Mouse (Mus musculus): ENCODE measurements around the gene Fignl1.
A peak's percentile ranks its signal among the peaks of the same experiment; 100 is the strongest.

Gene Fignl1

DNA sequence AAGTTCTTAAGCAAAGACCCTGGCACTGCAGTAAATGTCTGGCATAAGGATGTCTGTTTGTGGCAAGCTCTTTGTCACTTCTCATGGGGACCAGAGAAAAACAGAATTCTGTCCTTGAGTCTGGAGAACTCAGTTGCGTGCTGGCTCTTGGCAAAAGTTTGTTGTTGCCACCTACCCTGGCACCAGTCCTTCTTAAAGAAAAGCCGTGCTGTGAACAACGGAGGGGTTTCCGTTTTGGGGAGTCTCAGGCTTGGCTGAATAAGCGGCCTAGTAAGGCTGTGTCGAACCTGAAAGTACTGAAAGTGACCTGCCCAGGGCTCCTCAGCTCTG lies 24.0 kb upstream of the Fignl1 start:
- DNase-seq (ENCODE audit: low read depth, low spot score) = no peak

DNA sequence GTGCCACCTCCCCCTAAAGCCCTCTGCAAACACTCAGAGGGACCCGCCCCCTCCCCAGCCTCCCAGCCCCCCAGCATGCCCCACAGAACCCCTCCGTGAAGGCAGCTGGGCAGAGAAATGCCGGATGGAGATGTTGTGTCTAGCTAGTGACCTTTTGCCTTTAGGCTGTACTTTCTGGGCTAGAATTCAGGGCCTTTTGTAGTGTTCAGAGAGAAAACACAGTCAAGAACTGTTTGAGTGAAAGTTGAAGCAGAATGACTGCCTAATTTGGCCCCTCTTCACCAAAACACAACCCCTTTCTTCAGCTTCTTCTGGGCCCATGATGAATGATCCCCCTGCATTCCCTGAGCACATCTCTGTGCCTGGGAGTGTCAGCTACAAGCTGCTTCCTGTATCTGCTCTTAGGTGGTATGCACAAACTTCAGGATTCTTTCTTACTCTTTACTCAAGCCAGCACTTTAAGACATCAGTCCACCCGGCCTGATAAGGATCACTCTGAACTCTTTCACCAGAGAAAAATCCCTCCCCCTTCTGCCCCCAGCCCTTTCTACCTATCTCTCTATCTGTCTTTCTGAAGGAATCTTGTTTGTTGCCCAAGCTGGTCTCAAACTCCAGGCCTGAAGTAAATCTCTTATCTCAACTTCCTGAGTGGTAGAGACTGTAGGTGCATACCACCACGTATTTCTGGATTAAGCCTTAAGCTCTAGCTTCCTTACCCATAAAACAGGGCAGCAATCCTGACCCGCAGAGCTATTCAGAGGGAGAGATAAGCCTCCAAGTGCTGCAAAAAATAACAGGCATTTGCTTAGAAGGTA lies 23.4 kb upstream of the Fignl1 start:
- DNase-seq (ENCODE audit: low read depth, low spot score) = no peak

DNA sequence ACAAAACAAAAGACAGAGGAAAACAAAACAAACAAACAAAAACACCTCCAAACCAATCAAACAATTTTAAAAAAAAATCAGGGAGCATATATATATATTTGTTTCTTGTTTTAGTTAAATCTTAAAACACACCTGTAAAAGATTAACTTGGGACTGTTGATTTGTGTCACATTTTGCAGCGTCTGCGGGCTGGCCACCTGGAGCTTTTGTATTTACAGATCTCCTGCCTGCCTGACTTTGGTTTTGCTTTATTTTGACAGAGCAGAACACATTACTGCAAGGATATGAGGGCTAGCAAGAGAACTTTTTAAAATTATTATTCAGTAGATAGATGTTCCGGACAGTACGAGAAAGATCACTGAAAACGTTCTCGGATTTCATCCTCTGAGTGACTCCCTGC lies 22.8 kb upstream of the Fignl1 start:
- no peak for DNase-seq (ENCODE audit: low read depth, low spot score)

DNA sequence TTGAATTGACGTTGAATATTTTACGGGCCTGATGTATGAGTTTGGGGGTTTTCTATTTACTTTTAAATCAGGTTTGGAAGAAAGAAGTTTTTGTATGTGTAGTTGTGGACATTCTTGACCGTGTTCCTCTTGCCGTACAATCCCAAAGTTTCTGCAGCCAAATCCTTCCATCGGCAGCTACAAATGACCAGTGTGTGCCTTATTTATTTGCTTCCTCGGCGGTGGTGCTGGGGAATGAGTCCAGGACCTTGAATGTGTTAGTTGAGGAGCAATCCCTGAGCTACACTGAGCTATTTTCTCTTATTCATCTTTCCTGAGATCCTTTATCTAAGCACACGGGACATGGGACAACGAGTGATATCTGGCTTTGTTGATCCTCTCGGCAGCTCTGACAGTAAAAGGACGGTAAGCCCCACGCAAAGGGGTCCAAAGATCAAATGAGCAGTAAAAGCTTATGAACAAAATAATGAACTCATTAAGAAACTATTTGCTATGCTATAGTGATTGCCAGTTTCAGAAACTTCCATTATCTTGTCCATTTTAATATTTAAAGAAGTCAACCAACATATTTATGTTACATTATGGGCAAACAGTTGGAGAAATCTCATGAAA lies 22.2 kb upstream of the Fignl1 start:
- no peak for DNase-seq (ENCODE audit: low read depth, low spot score)

DNA sequence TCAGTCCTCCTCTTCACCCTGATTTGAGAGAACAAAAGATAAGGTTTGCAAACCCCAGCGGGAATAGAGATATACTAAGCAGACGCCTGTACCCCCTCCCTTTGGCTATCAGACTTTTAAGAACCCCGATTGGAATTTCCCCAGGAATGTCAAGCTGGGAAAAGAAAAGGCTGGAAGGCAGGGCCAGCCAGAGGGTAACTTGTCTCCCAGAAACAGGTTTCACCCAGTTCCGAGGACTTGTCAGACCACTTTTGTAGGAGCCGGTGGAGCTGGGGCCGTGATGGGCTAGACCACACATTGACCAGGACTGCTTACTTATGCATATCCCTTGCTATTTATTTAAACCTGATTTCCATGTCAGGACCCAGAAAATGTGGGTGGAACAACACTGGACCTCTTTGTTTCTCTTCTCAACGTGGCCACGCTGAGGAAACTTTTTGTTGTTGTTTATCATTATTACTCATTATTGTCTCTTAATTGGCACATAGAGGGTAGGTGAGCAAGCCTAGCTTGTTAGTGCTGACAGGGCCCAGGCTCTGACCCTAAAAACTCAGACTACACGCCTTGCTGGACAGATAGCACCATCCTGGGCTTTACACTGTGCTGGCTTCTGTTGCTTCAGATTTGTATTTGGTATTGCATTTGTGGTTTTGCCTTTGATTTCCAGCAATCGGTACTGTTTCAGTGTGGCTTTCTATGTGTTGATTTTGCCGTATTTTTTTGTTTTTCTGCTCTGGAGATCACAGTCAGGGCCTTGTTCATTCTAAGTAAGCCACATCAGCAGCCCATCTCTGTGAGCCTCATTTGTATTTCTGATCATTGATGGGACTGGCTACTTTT lies 20.6 kb upstream of the Fignl1 start:
- DNase-seq (ENCODE audit: low read depth, low spot score) = no peak

DNA sequence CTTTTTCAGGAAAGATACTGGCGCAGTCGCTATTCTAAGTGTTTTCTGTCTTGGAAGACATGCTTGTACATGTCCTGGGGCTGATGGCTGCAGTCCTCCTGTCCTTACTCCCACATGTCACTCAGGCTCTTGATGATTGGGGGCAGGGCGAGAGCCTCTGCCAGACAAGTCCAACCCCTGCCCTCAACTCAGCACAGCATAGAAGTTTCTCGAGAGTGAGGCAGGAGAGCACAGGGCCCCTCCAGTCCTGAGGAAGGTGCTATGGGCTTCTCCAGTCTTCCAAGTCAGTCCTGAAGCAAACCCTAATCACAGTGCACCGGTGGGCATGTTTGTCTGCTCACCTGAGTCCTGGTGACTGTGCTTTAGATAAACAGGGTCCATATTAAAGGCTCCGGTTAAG lies 20.0 kb upstream of the Fignl1 start:
- DNase-seq (ENCODE audit: low read depth, low spot score) = no peak

DNA sequence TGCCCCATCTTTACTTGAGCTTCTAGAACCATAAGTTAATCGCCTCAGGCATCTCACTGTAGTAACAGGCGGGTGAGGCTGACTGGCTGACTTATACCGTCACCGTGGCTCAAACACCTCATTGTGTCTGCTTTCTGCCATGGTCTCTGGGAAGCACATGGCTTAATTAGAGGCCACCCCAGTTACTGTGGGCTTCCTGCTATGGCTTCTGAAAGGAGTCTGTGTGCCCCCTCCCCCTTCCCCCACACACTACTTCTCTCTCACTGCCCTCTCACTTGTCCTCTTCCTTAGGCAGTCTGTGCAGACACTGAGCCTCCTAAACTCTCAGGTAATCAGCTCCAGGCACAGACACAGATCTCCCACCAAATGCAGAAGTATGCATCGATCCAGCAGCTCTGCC lies 19.5 kb upstream of the Fignl1 start:
- DNase-seq (ENCODE audit: low read depth, low spot score) = no peak

DNA sequence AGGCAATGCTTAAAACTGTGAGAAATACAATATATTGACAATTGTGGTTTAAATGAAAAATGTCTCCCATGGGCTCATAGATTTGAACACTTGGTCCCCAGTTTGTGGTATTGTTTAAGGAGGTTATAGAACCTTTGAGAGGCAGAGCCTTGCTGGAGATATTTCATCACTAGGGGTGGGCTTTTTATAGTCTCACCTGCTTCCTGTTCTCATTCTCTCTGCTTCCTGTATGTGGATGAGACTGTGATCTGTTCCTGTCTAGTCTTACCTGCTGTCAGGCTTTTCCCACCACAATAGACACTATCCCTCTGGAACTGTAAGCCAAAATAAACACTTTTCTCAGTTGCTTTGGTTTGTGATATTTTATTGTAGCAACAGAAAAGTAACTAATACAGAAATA lies 17.7 kb upstream of the Fignl1 start:
- no peak for DNase-seq (ENCODE audit: low read depth, low spot score)

DNA sequence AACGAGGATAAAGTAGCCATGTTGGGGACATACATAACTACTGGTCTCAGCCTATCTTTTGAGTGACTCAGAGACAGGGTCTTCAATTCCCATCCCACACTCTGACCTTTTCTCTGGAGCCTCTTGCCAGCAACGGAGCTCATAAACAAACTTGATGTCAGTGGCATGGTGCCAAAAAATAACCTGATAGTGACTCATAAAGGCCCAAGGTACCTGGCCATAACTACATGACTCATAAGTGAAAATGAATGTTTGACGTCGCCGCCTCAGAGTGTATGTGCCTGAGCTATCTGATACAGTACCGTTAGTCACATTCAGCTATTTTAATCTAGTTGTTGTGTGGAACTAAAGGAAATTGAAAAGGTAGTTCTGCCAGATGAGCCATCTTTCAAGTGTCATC lies 16.9 kb upstream of the Fignl1 start:
- no peak for DNase-seq (ENCODE audit: low read depth, low spot score)

DNA sequence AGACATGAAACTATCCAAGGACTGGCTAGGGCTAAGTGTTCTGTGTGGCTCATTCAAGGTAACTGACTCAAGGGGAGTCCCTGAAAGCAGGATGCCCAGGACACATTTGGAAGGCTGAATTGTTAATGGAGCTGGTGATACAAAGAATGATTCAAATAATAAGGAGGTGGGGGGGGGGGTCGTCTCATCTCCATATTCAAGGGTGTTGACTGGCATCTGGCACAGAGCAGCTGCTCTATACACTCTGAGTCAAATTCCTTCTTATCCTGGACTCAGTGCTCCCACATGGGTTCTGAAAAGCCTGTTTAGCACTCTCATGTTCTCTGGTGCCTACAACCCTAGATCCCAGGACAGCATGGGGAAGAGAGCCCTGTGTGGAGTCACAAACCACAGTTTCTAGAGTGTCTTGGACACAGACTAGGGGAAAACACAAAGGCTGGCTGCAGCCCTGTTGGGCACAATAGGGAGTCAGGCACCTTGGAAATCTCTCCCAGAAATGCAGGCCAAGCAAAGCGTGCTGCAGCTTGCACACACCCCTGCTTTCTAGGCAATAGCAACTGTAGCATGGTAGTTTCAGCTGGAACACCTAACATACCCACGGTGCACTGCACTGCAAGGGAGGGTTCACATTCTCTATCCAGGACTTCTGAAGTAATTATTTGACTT lies 16.3 kb upstream of the Fignl1 start:
- no peak for DNase-seq (ENCODE audit: low read depth, low spot score)

DNA sequence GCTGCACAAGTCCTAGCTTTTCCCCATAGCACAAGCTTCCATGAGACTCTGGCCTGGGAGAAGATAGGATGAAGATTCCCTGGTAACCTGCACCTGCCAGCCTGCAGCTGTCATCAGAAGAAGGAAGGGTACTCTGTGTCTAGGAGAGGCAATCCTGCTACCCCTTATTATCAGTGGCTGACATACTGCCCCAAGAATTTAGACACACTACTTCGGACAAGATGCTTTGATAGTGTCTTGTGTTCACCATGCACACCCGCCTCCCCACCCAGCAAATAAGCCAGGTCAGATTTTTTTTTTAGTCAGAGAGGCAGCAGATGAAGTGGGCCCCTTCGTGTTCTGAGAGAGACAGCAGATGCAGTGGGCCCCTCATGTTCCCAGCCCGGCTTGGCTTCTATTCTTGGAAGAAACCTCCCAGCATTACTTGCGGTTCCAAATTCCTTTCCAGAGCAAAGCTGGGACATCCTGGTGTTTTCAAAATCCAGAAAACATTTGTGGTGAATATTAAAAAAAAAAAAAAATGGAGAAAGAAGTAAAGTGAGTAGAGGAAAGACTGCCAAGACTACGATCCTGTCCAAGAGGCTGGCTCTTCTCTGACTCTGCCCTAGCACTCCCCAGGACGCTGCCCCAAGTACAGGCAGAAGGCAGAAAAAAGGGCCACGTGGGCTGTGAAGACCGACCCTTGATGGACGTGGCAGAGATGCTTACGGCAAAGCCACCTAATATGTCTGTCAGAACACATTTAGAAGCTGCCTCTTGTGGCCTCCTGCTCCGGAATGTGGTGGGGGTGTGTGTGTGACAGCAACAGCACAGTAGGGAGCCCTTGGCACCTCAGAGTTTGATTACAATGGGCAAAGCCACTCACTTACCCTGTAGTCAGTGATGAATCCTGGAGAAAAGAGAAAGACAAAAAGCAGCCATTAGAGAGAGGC lies 15.5 kb upstream of the Fignl1 start:
- DNase-seq (ENCODE audit: low read depth, low spot score) = no peak

DNA sequence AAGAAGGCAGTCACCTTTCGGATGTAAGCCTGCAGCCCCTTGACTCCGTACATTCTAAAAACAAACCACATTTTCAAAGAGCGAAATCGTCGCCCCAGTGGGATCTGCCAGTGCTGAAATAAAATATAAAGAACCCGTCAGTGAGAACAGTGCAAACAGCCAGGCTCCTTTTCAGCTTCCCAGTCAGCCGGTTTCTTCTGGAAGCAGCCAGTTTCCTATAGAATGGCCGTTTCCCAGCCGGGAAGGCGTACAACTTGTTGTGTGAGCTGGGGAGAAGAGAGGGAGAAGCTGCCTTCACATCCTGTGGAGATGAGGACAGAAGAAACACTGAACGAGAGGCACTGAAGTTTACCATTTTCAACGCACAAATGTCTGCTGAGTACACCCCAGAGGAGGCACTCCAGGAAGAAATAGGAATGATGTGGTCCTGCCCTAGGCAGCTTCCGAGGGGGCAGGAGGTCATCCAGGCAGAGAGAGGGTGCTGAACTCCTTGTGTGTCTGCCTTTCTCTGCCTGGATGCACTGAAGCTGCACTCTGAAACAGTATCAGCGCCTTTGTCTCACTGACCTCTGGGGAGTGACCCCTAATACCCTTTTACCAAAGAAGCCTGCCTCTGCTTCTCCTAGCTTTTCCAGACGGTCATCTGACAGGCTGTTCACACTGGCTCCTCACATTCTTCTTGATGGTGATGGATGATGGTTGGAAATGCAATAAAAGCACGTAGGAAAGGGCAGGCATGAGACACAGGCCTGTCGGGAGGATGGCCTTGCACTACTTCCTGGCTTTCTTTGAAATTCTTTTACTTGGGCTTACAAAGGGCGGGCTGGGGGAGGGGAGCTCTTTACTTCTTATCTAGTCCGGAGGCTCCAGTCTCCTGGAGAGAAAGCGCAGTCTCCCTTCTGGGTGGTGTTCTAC lies 13.7 kb upstream of the Fignl1 start:
- DNase-seq (ENCODE audit: low read depth, low spot score) = no peak

DNA sequence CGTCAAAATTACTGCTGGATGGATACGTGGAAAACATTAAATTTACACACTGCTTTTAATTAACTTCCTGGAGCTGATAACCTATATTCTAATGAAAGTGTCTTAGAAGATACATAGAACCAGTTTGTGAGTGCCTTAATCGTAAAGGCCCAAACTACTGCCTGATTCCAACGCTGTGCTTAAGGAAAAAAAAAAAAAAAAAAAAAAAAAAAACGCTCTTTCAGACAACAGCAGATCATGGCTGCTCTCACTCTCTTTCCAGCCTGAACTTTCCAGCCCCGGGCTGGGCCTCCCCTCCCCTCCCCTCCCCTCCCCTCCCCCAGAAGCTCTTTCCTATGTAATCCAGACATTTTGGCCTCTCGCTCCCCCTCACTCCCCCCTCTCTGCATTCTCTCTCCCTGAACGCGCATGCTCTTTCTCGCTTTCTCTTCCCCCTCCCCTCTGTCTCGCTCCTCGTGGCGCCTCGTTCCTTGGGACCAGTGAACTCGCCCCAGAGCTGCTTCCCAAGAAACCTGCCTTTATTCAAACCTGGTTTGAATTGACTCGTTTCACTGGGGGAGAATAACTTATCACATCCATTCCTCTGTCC lies 12.7 kb upstream of the Fignl1 start:
- peak; percentile 70 for DNase-seq (ENCODE audit: low read depth, low spot score)

DNA sequence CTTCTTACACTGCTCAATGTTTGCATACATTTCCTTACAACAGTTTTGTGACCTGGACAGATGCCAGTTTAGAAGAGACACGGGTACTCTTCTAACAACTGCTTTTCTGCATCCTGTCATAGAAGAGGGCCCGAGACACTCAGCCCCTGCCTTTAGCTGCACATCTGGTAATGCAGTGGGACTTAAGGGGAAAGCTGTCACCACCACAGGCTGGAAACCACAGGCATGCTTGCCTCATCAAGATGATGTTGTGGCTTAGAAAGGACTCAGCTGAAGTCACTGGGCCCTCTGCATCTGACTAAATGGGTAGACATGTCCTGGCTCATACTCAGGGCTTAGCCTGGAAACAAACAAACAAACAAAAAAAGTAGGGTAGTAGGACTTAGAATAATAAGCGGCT lies 12.0 kb upstream of the Fignl1 start:
- DNase-seq (ENCODE audit: low read depth, low spot score) = no peak

DNA sequence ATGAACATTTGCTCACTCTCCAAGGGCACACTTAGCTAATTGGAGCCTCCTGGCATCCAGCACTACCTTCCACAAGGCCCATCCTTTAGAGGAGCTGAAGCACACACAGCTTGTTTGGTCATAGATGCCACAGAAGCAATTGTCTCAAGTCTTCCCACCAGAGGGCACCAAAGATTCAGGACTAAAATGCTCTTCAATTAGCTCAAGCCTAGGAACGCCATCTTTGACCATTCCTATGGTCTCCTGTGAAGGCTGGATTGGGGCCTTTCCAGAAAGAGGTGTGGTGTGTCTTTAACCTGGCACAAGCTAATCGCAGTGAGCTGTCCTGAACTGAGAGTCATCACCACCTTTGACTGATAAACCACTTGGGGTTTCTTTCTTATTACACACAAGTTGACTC lies 11.5 kb upstream of the Fignl1 start:
- DNase-seq (ENCODE audit: low read depth, low spot score) = peak; percentile 74

DNA sequence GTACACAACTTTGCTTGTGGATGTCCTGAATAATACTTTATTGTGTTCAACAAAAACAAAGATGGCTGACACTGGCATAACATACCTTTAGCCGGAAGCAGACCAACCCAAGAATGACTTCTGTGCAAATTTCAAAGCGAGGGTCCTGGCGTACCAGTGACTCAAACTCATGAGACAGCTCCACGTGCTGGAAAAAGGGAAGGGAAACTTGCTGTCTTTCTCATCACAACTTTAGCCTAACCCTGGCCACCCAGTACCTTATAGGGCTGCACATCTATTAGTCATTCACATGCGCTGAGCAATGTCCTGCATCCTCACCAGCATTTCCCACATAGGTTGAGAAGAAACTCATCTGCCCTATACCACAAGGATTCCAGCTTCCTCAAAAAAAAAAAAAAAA lies 10.4 kb upstream of the Fignl1 start:
- DNase-seq (ENCODE audit: low read depth, low spot score) = no peak

DNA sequence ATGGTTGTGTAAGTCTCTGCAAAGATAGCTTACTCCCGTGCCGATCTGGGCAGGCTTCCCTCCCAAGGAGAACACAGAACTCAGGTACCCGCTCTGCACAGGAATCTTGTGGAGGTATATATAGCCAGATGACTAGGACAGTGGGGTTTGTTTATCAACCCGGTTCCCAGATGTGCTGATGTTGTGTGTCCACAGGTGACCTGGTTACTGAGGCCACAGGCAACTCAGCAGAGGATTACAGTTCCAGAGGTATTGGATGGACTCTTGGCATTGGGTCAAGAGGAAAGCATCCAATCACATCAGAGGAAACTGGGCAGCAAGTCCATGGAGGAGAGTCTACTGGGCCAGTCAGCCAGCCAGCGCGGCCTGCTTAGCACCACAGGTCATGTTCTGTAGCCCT lies 10.0 kb upstream of the Fignl1 start:
- DNase-seq (ENCODE audit: low read depth, low spot score) = no peak

DNA sequence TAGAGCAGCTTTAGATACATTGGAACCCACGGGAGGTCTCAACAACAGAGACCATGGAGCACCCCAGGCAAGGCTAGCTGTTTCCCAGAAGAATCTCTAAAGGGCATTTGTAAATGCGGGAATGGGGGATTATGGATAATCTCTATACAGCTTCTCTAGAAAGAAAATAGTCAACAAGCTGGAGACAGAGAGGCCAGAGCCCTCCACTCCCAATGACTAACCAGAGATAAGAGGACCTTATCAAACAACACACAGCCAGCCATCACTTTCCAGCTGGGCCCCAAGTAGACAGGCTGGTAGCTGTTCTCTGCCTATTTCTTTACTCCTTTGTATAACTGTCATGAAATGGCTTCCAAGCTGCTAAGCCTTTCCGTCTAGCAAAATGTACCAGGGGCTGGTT lies 7.0 kb upstream of the Fignl1 start:
- DNase-seq (ENCODE audit: low read depth, low spot score) = no peak

DNA sequence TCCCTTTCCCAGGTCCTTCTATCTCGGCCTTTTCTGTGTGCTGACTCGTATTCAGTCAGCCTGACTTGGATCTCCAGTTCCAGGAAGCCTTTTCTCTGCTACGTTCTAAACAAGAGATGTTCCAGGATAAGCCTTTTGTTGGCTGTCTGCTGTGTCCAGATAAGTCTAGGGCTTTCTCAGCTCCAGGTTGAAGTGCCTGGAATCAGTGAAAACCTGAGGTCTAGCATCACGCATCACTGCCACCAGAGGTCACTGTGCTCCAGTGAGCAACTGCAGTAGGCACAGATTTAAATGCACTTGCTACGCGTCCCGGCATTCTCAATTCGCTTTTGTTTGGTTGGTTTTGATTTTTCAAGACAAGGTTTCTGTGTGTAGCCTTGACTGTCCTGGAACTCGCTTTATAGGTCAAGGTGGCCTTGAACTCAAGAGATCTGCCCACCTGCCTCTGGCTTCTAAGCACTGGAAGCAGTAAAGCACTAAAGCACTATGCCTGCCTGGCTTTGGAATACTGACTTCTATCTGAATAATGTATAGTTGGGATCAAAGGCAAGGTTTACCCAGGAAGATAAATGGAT lies 3.2 kb upstream of the Fignl1 start:
- DNase-seq (ENCODE audit: low read depth, low spot score) = no peak

All from brain, embryonic 18.5 days (tissue).